Mouse (Mus musculus): ENCODE data around the gene Apba2.

GRCm38 (mm10) chr7:64729785-64730184, 228.3 kb downstream of the Apba2 start:
- TF ChIP-seq POLR2A (IDR thresholded peaks at IDR 0.05; ENCODE audit: borderline replicate concordance, extremely low read depth, low read depth, low read length) (no peak), CTCF (IDR thresholded peaks at IDR 0.05; ENCODE audit: insufficient read depth, low read length) (peak; percentile 44; the same call in 1 of the 2 replicates)

All from lung, adult 2 months (tissue).